Mouse (Mus musculus) CH12.LX (cell line): Measurements from ENCODE around the gene Ccl22. TPM values are rescaled to one million over a fixed set of nuclear protein-coding genes. Genes with fewer than 3 reads are reported as not detected.

ENCODE experiments used
- DNase-seq: peaks from one replicate; pipeline ENCODE4 v3.0.0-alpha.2; 2013; ENCODE audit errors: extremely low read depth
- H3K27ac ChIP-seq: 2 replicates; pipeline ENCODE4 v1.5.1; 2012; ENCODE audit warnings: low read depth, mild to moderate bottlenecking, control low read depth, moderate library complexity; ENCODE audit not compliant: insufficient read depth
- H3K27me3 ChIP-seq: replicated peaks from 2 replicates; pipeline ENCODE3; 2012; ENCODE audit warnings: inconsistent platforms
- H3K36me3 ChIP-seq, 2 experiments: replicated peaks in 1 of 2; 2 replicates each; pipeline versions ENCODE3 to v1.6.1; 2012; ENCODE audit warnings: inconsistent platforms in 1 of 2, low read length in 1 of 2, mild to moderate bottlenecking in 1 of 2, mixed read lengths in 1 of 2, moderate library complexity in 1 of 2; ENCODE audit not compliant: control insufficient read depth in 1 of 2, insufficient read depth in 1 of 2
- H3K4me1 ChIP-seq, 2 experiments: 2 replicates each; pipeline ENCODE4 v1.6.1; 2012; ENCODE audit warnings: inconsistent platforms in 1 of 2, moderate library complexity in 1 of 2; ENCODE audit not compliant: insufficient read depth in 2 of 2, control insufficient read depth in 1 of 2
- H3K4me2 ChIP-seq: 2 replicates; pipeline ENCODE4 v1.6.1; 2012; ENCODE audit warnings: low read depth, mild to moderate bottlenecking, control low read depth; ENCODE audit not compliant: poor library complexity, insufficient read depth, severe bottlenecking
- H3K4me3 ChIP-seq, 3 experiments: fragments of 150-350 bp in 1 of 3; sonication (generic) in 1 of 3; replicated peaks in 1 of 3; 2 replicates each; pipeline versions ENCODE3 to v1.5.1; 2011 to 2012; ENCODE audit warnings: low read depth in 2 of 3, low read length in 2 of 3, mild to moderate bottlenecking in 2 of 3, moderate library complexity in 2 of 3, control low read depth in 1 of 3, improper control_type of control experiment in 1 of 3, inconsistent platforms in 1 of 3, mixed read lengths in 1 of 3; ENCODE audit not compliant: poor library complexity in 1 of 3
- H3K79me2 ChIP-seq: replicated peaks from 2 replicates; pipeline ENCODE4 v1.6.1; 2012; ENCODE audit warnings: mild to moderate bottlenecking, moderate library complexity; ENCODE audit not compliant: control insufficient read depth, poor library complexity, insufficient read depth, severe bottlenecking; ENCODE audit errors: extremely low read depth
- H3K9ac ChIP-seq: 2 replicates; pipeline ENCODE4 v1.6.1; 2012; ENCODE audit warnings: low read depth, mild to moderate bottlenecking, control low read depth, moderate library complexity; ENCODE audit not compliant: insufficient read depth
- H3K9me3 ChIP-seq: replicated peaks from 2 replicates; pipeline ENCODE3; 2012; ENCODE audit warnings: low read length, inconsistent platforms, mixed read lengths
- BHLHE40 ChIP-seq: IDR thresholded peaks from 2 replicates; pipeline ENCODE4 v1.6.1; 2011; ENCODE audit warnings: mild to moderate bottlenecking, low read depth, low read length, improper control_type of control experiment
- CHD1 ChIP-seq: IDR thresholded peaks from 2 replicates; pipeline ENCODE4 v1.6.1; 2012; ENCODE audit warnings: low read depth, low read length, improper control_type of control experiment, inconsistent platforms
- CTCF ChIP-seq, 2 experiments: IDR thresholded peaks in 1 of 2; conservative IDR thresholded peaks in 1 of 2; 2 replicates each; pipeline ENCODE4 v1.5.1; 2011 to 2012; ENCODE audit warnings: low read depth in 2 of 2, low read length in 2 of 2, improper control_type of control experiment in 1 of 2, inconsistent platforms in 1 of 2, mild to moderate bottlenecking in 1 of 2, moderate library complexity in 1 of 2
- ELF1 ChIP-seq: IDR thresholded peaks from 2 replicates; pipeline ENCODE4 v1.6.1; 2014; ENCODE audit warnings: low read depth, mild to moderate bottlenecking, inconsistent platforms, low read length, improper control_type of control experiment
- EP300 ChIP-seq: IDR thresholded peaks from 2 replicates; pipeline ENCODE4 v1.6.1; 2011; ENCODE audit warnings: low read length, improper control_type of control experiment
- GABPA ChIP-seq: IDR thresholded peaks from 2 replicates; pipeline ENCODE4 v1.6.1; 2012; ENCODE audit warnings: low read depth, low read length, improper control_type of control experiment, inconsistent platforms; ENCODE audit not compliant: insufficient replicate concordance
- HCFC1 ChIP-seq: IDR thresholded peaks from 2 replicates; pipeline ENCODE4 v1.6.1; 2012; ENCODE audit warnings: low read depth, mild to moderate bottlenecking, inconsistent platforms, low read length, improper control_type of control experiment
- IRF4 ChIP-seq: IDR thresholded peaks from 2 replicates; pipeline ENCODE4 v1.6.1; 2014; ENCODE audit warnings: low read depth, mild to moderate bottlenecking, inconsistent platforms, low read length, improper control_type of control experiment
- JUND ChIP-seq: conservative IDR thresholded peaks from 2 replicates; pipeline ENCODE4 v1.6.1; 2011; ENCODE audit warnings: low read depth, low read length, improper control_type of control experiment
- KAT2A ChIP-seq: IDR thresholded peaks from 2 replicates; pipeline ENCODE4 v1.6.1; 2012; ENCODE audit warnings: low read length, improper control_type of control experiment, inconsistent platforms; ENCODE audit not compliant: insufficient replicate concordance
- MAX ChIP-seq: IDR thresholded peaks from 2 replicates; pipeline ENCODE4 v1.6.1; 2011; ENCODE audit warnings: low read length, improper control_type of control experiment
- MAZ ChIP-seq: IDR thresholded peaks from 2 replicates; pipeline ENCODE4 v1.6.1; 2012; ENCODE audit warnings: low read depth, mild to moderate bottlenecking, inconsistent platforms, low read length, improper control_type of control experiment, moderate library complexity
- MEF2A ChIP-seq: IDR thresholded peaks from 2 replicates; pipeline ENCODE4 v1.6.1; 2014; ENCODE audit warnings: low read depth, mild to moderate bottlenecking, inconsistent platforms, low read length, improper control_type of control experiment, borderline replicate concordance
- MYC ChIP-seq: IDR thresholded peaks from 2 replicates; pipeline ENCODE4 v1.6.1; 2011; ENCODE audit warnings: low read depth, mild to moderate bottlenecking, improper control_type of control experiment, low read length
- NELFE ChIP-seq: IDR thresholded peaks from 2 replicates; pipeline ENCODE4 v1.6.1; 2011; ENCODE audit warnings: low read depth, low read length, improper control_type of control experiment
- NRF1 ChIP-seq: IDR thresholded peaks from 2 replicates; pipeline ENCODE4 v1.6.1; 2014; ENCODE audit warnings: low read depth, mild to moderate bottlenecking, inconsistent platforms, low read length, improper control_type of control experiment, moderate library complexity
- PAX5 ChIP-seq: IDR thresholded peaks from 2 replicates; pipeline ENCODE4 v1.6.1; 2012; ENCODE audit warnings: low read length, inconsistent platforms, mixed read lengths
- POLR2AphosphoS2 ChIP-seq: IDR thresholded peaks from 2 replicates; pipeline ENCODE4 v1.6.1; 2011; ENCODE audit warnings: low read depth, low read length, improper control_type of control experiment
- RAD21 ChIP-seq: IDR thresholded peaks from 2 replicates; pipeline ENCODE4 v1.6.1; 2011; ENCODE audit warnings: low read depth, mild to moderate bottlenecking, low read length, improper control_type of control experiment, moderate library complexity
- RCOR1 ChIP-seq: conservative IDR thresholded peaks from 2 replicates; pipeline ENCODE4 v1.6.1; 2012; ENCODE audit warnings: low read depth, mild to moderate bottlenecking, inconsistent platforms, low read length, improper control_type of control experiment
- SIN3A ChIP-seq: IDR thresholded peaks from 2 replicates; pipeline ENCODE4 v1.6.1; 2012; ENCODE audit warnings: low read length, improper control_type of control experiment, inconsistent platforms
- SMC3 ChIP-seq: IDR thresholded peaks from 2 replicates; pipeline ENCODE4 v1.6.1; 2011; ENCODE audit warnings: low read depth, low read length, improper control_type of control experiment
- TBP ChIP-seq: conservative IDR thresholded peaks from 2 replicates; pipeline ENCODE4 v1.6.1; 2011; ENCODE audit warnings: low read depth, low read length, improper control_type of control experiment
- TCF12 ChIP-seq: IDR thresholded peaks from 2 replicates; pipeline ENCODE4 v1.6.1; 2014; ENCODE audit warnings: low read depth, mild to moderate bottlenecking, inconsistent platforms, low read length, improper control_type of control experiment
- UBTF ChIP-seq: IDR thresholded peaks from 2 replicates; pipeline ENCODE4 v1.6.1; 2012; ENCODE audit warnings: low read depth, mild to moderate bottlenecking, inconsistent platforms, low read length, improper control_type of control experiment, moderate library complexity
- USF1 ChIP-seq: IDR thresholded peaks from 2 replicates; pipeline ENCODE4 v1.6.1; 2014; ENCODE audit warnings: low read depth, mild to moderate bottlenecking, inconsistent platforms, low read length, improper control_type of control experiment
- USF2 ChIP-seq: conservative IDR thresholded peaks from 2 replicates; pipeline ENCODE4 v1.6.1; 2011; ENCODE audit warnings: low read depth, low read length, improper control_type of control experiment
- ZC3H11A ChIP-seq: IDR thresholded peaks from 2 replicates; pipeline ENCODE4 v1.6.1; 2012; ENCODE audit warnings: low read depth, mild to moderate bottlenecking, inconsistent platforms, low read length, improper control_type of control experiment
- ZKSCAN1 ChIP-seq: IDR thresholded peaks from 2 replicates; pipeline ENCODE4 v1.6.1; 2012; ENCODE audit warnings: low read depth, inconsistent platforms, low read length, improper control_type of control experiment, borderline replicate concordance
- ZMIZ1 ChIP-seq: IDR thresholded peaks from 2 replicates; pipeline ENCODE4 v1.6.1; 2012; ENCODE audit warnings: low read depth, mild to moderate bottlenecking, inconsistent platforms, low read length, improper control_type of control experiment
- ZNF384 ChIP-seq: IDR thresholded peaks from 2 replicates; pipeline ENCODE4 v1.6.1; 2012; ENCODE audit warnings: low read depth, low read length, improper control_type of control experiment, inconsistent platforms
- dilution Hi-C: fragments of 300-500 bp; cut with MboI; formaldehyde crosslinking; loops from 2 replicates; pipeline ENCODE4 v1.14.3; 2020; ENCODE audit warnings: low sequenced_read_pairs; ENCODE audit not compliant: extremely low pct_unique_long_range_greater_than_20kb, extremely low pct_ligation_motif_present
- in situ Hi-C: fragments of 300-500 bp; cut with MboI; formaldehyde crosslinking; loops from 3 replicates; pipeline ENCODE4 v1.14.3; 2019; ENCODE audit warnings: low sequenced_read_pairs, low pct_ligation_motif_present, low pct_unique_long_range_greater_than_20kb, mixed read lengths
- polyA plus RNA-seq: library from polyadenylated mRNA; unstranded; fragments of >175 nt; gene quantifications from 2 replicates; pipeline ENCODE4 v1.2.1, GENCODE M21; 2012; ENCODE audit warnings: low read depth; ENCODE audit not compliant: insufficient read length
- total RNA-seq, 2 experiments: library from RNA; depleted of rRNA; stranded (reverse); fragments of 300-350 nt in 1 of 2; fragments of >200 nt in 1 of 2; gene quantifications; 2 replicates each; pipeline ENCODE4 v1.2.3; 2012 to 2014

Gene Ccl22
- total and polyA plus RNA-seq, 3 experiments: 1,396 to 4,546 (median 3,114) TPM

DNA sequence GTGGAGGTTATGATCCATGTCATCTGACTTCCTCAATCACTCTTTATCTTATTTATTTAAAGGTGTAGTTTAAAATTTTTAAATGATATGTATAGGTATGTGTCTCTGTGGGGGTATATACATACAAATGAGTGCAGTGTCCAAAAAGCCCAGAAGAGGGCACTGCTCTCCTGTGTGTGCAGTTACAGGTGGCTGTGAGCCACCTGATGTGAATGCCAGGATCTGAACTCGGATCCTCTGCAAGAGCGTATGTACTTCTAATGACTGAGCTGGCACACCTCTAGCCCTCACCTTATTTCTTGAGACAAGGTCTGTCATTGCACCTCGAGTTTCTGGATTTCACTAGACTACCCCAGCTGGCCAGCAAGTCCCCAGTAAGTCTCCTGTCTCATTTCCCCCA is 4.8 kb upstream of the Ccl22 start:
- in situ Hi-C loops: loop anchor here (5.0 kb wide), 2 partner anchors 33 to 42 kb away; no protein-coding TSS in a partner anchor
- TF ChIP-seq POLR2AphosphoS2 (no peak), SMC3 (peak; percentile 34), JUND (no peak), KAT2A (no peak), EP300 (no peak), MYC (no peak), CTCF (conservative IDR thresholded peaks at IDR 0.05 in 1 of 2, IDR thresholded peaks at IDR 0.05 in 1 of 2; ENCODE audit: low read depth in 2 of 2, low read length in 2 of 2) (peak; percentile 28 to 60; a peak in 2 of 4 replicates), RAD21 (peak; percentile 55), ZMIZ1 (no peak)
- DNase-seq: peak; percentile 63

GRCm38 (mm10) chr8:94741726-94742125 is 3.7 kb upstream of the Ccl22 start:
- DNase-seq: peak; percentile 59
- H3K4me2 ChIP-seq: peak overlapping the region; percentile 1; the same call in 1 of the 2 replicates
- H3K36me3 ChIP-seq: peaks cover 5 to 12% of the 10 kb centered on the region in 2 experiments
- in situ Hi-C loops (loop anchor here (5.0 kb wide), 2 partner anchors 34 to 41 kb away; no protein-coding TSS in a partner anchor), dilution Hi-C loops (no loop called here)
- no peak overlapping the region for H3K4me3 ChIP-seq
- peak overlapping the region; percentile 87; the same call in 1 of the 2 replicates for H3K27ac ChIP-seq
- H3K27me3 ChIP-seq: no peaks in the 10 kb centered on the region
- H3K79me2 ChIP-seq: peaks cover 11% of the 10 kb centered on the region
- H3K9ac ChIP-seq: no peak overlapping the region
- H3K9me3 ChIP-seq: peaks cover 3% of the 10 kb centered on the region
- H3K4me1 ChIP-seq: peaks cover 23 to 65% of the 10 kb centered on the region in 2 experiments
- TF ChIP-seq ZKSCAN1 (no peak), KAT2A (0 out of 2 replicates have a peak, but pooled peaks have one; percentile 38), CTCF (conservative IDR thresholded peaks at IDR 0.05 in 1 of 2, IDR thresholded peaks at IDR 0.05 in 1 of 2; ENCODE audit: low read depth in 2 of 2, low read length in 2 of 2) (no peak), USF2 (no peak), POLR2AphosphoS2 (no peak), ZNF384 (no peak; the same call in 1 of the 2 replicates), ZC3H11A (no peak), TCF12 (peak; percentile 94), IRF4 (peak; percentile 66), GABPA (no peak), MEF2A (peak; percentile 68), NRF1 (0 out of 2 replicates have a peak, but pooled peaks have one; percentile 25), CHD1 (no peak), SIN3A (0 out of 2 replicates have a peak, but pooled peaks have one; percentile 45), UBTF (no peak), MAZ (peak; percentile 82), USF1 (no peak), MAX (0 out of 2 replicates have a peak, but pooled peaks have one; percentile 20), NELFE (no peak), BHLHE40 (peak; percentile 64), ELF1 (no peak), HCFC1 (no peak), JUND (no peak), ZMIZ1 (peak; percentile 59; the same call in 1 of the 2 replicates), SMC3 (no peak), PAX5 (no peak), RCOR1 (no peak), TBP (no peak), EP300 (peak; percentile 85)

More for the DNA sequence above, 4.8 kb upstream of the Ccl22 start:
- peak overlapping the region in 1 of 3 experiments; percentile 33 for H3K4me3 ChIP-seq
- H3K4me2 ChIP-seq: no peak overlapping the region
- no peak overlapping the region for H3K9ac ChIP-seq
- H3K79me2 ChIP-seq: no peaks in the 10 kb centered on the region
- H3K9me3 ChIP-seq: peaks cover 3% of the 10 kb centered on the region
- H3K4me1 ChIP-seq: peaks cover 22 to 74% of the 10 kb centered on the region in 2 experiments
- peak overlapping the region; percentile 93; the same call in 1 of the 2 replicates for H3K27ac ChIP-seq
- dilution Hi-C loops: no loop called here
- H3K27me3 ChIP-seq: no peaks in the 10 kb centered on the region
- H3K36me3 ChIP-seq: peaks cover 0 to 1% of the 10 kb centered on the region in 2 experiments
